Mouse (Mus musculus) T-cell, adult 2 months (primary cell): Measurements from ENCODE around the gene Qdpr.
"Not testable (repeated sequence)": the region's sequence is repeated elsewhere in the genome, so short reads cannot be mapped to it uniquely, and the experiment has no call there.

Source experiments
- DNase-seq: peaks from one replicate; pipeline ENCODE4 v3.0.0; 2022; ENCODE audit warnings: low spot score

Qdpr gene

GRCm38 (mm10) chr5:45453451-45453850 lies 3.4 kb upstream of the Qdpr start, which contains the start of gene Clrn2:
Clrn2 (plus strand) TSS chr5:45453751.
- no peak for DNase-seq

DNA sequence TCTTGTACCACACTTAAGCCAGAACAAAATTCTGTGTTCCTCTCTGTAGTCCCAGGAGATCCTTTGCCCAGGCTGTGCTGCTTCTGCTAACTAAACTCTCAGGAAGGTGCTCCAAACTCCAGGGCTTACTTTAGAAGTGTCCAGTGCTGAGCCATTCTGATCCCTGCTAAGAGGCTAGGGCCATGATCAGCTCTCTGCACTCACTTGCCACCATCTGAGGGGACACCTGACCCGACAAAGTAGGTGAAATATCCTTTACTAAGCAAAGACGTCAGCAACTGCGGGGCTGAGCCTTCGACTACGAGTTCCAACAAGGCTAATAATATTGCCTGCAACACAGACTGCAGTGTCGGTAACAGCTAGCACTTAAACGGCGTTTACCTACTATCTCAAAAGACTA lies 830 bp downstream of the Qdpr start:
- no peak for DNase-seq

GRCm38 (mm10) chr5:45448676-45449075 lies 1.4 kb downstream of the Qdpr start:
- no peak for DNase-seq

DNA sequence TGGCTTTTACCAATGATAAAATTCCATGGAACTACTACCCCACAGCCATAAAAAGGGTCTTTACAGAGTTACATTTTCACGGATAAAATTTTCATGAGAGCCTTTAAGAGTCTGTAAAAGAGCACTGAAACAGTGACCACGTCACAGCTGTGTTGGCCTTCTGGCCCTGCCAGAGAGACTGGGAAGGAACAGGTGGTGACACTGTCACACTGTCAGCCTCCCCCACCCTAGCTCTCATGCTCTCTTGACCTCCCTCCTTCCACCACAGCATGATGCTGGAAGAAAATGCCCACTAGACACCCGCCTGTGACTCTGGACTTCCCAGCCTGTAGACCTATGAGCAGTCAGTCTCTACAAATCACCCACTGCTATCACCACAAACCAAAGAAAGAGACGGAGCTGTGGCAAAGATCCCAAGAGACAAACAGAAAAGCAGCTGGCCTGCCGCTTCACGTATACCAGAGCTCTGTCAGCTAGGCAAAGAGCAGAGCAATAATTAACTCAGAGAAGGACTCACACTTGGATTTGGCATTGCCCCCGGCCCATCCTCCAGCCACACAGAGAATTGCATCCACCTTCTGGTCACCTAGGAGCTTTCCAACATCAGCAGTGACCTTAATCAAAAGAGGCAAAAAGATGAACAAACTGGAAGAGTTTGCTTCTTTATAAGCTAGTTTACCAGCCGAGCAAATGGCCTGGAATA lies 5.8 kb downstream of the Qdpr start:
- DNase-seq, result no peak

- no peak for DNase-seq
Measured at GRCm38 (mm10) chr5:45441745-45442144, 8.3 kb downstream of the Qdpr start.

- DNase-seq, result no peak
Measured at GRCm38 (mm10) chr5:45441124-45441523, 8.9 kb downstream of the Qdpr start.

- no peak for DNase-seq
Measured at GRCm38 (mm10) chr5:45438301-45438700, 11.7 kb downstream of the Qdpr start.

GRCm38 (mm10) chr5:45437826-45438225 lies 12.2 kb downstream of the Qdpr start:
- DNase-seq, result no peak

GRCm38 (mm10) chr5:45435967-45436950 lies 13.8 kb downstream of the Qdpr start:
- no peak for DNase-seq

DNA sequence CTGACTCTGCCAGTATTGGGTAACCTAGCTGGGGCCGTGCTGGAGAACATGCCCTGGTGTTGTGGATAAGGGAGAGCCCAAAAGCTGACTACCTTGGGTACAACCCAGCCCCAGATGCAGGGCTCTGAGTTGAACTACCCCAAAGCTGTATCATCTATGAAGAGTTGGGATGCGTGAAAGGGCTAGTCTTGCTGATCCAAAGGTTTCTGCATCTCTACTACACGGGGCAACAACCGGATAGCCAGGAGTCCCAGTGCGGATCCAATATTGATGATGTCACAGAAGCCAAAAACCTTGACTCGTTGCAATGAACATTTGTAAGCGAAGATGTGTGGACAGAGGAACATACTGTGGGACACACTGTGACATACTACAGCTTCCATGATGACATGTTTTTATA lies 22.1 kb downstream of the Qdpr start:
- DNase-seq, result no peak

DNA sequence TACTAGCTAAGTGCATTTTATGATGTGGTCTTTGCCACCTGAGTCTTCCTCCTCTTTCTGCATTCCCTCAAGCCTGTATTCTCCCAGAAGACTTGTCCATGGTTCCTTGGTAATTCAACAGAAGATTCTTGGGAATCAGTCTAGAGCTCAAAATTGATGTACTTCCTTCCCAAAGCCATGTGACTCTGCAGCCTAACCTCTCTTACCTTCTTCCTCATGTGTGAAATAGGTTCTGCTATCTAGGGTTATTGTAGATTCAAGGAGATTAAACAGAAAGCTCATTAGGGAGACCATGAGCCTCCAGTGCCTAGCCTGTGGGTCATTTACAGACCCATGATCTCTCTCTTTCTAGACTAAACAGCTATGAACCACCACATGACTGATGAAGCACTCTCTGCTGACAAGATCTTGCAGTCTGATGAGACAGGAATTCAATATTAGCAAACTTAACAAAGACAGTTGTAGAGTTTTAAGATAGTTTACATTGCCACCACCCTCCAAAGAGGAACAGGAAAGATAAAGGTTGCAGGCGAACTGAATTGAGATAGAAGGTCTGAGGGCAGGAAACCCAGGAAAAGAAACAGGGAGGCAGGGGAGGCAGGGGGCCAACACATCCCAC lies 23.5 kb downstream of the Qdpr start:
- no peak for DNase-seq

DNA sequence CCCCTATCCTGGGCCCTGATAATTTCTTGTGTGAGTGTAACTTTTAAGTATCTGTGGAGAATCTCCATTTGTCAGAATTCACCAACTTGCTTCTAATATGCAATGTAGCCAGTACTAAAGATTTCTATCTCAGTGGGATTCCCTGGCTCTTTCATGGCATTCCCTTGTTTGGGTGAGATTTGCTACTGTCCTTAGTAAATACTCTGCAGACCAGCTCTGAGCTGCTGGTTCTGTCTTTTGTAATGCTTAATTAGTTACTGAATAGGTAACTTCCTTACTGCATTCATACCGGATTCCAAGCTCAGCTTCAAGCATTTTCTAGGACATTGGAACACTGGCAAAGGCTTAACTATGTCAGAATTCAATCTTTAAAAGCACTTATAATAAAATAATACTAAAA lies 24.3 kb downstream of the Qdpr start:
- DNase-seq, result not testable (repeated sequence)

DNA sequence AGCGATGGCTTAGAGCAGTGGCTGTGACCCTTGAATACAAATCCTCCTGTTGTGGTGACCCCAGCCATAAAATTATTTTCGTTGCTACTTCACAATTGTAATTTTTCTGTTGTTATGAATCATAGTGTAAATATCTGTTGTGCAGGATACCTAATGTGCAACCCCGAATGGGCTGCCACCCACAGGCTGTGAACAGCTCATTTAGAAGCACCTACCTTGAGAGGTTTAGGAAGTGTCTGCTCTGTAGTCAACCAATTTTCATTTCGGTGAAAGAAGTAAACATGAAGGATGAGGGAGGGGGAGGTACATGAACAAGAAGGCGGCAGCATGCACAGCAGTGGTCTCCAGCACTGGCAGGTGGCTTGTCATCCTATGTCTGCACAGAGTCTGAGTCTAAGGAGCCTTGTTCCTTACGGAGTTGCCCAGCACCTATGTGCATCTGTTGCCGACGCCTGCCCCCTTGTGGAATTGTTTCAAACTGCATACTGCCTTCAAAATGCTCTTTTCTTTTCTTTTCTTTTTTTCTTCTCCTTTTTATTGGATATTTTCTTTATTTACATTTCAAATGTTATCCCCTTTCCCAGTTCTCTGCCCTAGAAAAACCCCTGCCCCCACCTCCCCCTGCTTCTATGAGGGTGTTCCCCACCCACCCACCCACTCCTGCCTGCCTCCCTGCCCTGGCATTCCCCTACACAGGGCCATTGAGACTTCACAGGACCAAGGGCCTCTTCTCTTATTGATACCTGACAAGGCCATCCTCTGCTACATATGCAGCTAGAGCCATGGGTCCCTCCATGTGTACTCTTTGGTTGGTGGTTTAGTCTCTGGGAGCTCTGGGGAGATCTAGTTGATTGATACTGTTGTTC lies 25.8 kb downstream of the Qdpr start:
- DNase-seq, result no peak

DNA sequence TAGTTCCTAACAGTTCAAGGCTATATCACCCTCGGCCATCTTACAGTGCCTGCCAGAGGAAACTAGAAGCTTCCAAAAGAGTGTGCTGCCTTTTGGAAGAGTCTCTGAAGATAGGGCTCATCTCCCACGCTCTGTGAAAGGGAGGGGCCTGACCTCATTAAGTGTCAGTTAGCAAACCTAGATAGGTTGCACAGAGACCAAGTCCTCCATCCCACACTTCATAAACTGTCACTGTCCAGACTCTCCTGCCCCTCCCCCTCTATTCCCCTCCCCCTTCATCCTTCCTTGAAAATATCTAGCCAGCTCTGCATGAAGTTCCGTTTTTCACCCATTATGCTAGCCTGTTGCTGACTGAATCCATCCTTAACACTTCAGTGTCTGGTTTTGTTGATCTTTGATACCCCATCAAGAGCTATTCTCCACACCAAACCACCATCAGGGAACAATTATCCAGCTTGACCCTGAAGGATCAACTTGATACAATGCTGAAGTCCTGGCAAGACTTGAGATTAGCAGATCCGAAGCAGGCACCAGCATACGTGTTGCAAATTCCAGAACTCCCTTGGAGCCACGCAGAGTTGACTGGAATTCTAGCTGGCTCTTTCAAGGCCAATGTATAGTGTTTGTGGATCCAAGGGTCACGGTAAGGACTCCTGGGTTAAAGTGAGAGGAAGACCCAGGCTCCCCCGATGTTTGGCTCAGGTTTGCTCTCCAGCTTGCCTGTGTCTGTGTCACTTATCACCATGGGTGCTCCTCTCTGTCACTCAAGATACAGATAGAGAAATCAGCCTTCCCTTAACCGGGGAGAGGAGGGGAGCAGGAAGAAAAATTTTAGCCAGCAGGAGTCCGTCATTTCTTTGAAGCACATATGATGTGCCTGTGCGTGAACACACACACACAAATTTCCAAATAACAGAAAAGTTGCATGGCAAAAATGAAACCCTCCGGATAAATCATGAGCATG lies 27.9 kb downstream of the Qdpr start:
- no peak for DNase-seq

DNA sequence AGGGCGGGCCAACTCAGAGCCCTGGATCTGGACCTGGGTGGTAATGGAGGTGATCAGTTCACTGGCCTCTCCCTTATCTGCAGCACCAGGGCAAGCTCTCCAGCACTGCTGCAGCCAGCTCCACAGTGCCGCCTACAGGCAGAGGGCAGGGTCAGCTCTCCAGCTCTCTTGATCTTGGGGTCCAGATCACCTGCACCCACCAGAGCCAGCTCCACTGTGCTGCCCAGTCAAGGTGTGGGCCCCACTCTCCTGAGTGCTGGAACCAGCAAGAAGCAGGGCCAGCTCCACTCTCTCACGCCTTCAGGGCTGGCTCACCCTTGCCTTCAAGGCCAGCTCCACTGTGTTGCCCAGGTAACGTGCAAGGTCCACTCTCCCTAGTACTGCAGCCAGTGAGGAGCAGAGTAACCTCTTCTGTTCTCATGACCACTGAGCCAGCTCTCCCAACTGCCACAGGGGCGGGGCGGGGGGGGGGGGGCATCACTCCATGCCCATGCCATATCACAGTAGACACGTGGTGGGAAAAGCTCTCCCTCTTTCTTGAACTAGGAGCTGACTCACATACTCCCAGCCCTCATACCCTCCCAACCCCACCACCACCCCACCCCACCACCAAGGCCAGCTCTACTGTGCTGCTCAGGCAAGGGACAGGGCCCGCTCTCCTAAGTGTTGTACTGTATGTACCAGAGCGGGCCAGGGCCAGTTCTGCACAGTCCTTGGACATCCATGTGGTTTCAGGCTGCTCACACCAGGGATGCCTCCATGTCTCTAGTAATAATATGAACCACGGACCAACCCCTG lies 30.0 kb downstream of the Qdpr start:
- DNase-seq, result no peak

DNA sequence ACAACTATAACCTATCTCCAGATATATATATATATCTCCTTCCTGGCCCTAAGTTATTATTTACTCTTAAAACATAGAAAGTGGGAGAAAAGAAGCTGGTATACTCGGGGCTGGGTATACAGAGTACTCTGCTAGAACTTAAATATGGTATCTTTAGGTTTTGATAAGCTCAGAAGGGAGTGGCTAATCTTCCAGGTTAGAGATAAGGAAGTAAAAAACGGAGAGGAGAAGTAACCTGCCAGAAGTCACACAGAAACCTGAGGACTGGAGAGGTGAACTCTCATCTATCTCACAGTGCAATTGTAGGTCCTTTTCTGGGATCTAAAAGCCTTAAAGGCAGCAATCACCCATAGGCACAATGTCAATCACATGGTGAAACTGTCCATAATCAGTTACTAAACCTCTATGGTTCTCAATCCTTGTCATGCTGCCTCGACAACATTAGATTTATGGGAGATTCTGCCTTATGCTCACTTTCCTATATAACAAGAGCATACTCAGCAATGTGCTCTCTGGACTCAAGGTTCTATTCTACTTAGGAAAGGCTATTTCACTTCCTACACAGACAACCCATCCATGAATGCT lies 32.1 kb downstream of the Qdpr start:
- no peak for DNase-seq

GRCm38 (mm10) chr5:45416478-45416877 lies 33.6 kb downstream of the Qdpr start:
- no peak for DNase-seq

GRCm38 (mm10) chr5:45406129-45406528 lies 43.9 kb downstream of the Qdpr start:
- no peak for DNase-seq

- DNase-seq, result peak; percentile 17
Measured at GRCm38 (mm10) chr5:45402632-45403031, 47.4 kb downstream of the Qdpr start.
